Comparison of ENCODE assay signal across 10 mouse cellular contexts in the genomic region with DNA sequence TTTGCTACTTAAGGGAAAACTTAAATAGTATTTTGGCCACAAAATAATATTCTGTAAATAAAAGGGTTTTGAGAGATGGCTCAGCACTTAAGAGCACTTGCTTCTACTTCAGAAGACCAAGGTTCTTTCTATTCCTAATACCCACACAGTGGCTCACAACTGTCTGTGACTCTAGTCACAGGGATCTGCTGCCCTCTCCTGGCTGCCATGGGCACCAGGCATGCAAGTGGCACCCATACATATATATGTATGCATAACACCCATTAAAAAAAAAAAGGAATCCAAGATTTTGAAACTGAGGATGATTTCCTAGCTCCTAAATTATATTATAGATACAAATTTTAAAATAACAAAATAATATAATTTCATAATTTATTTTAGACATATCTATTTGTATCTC. TPM values are rescaled to one million over a fixed set of nuclear protein-coding genes. Genes with fewer than 3 reads are reported as not detected.
DNase-seq lines count a peak whose midpoint lies in the region; ATAC-seq and TF ChIP-seq lines count a peak whose summit lies in the region.
"Had no signal": no experiment of that assay in that cellular context is flagged by ENCODE, and none has a peak within 500 bp of the region (broad histone marks: within the 10 kb centered on the region; RNA-seq: fewer than 3 reads in every experiment).

No protein-coding gene starts in this region.

- H3K9me3 ChIP-seq in lung, embryonic 14.5 days (ENCODE audit: low read depth, low read length) = no peaks in the 10 kb centered on the region
- no peaks in the 10 kb centered on the region for H3K9me3 ChIP-seq in stomach, postnatal 0 days (ENCODE audit: control insufficient read depth, low read length)

- H3K4me3 ChIP-seq in gastrocnemius, adult 2 months = no peak overlapping the region
- H3K4me3 ChIP-seq in spleen, adult 2 months (ENCODE audit: extremely low read depth, insufficient read depth, insufficient read length) = no peak overlapping the region
- H3K4me3 ChIP-seq in lung, embryonic 14.5 days (ENCODE audit: low read depth, low read length) = no peak overlapping the region
- no peak overlapping the region for H3K4me3 ChIP-seq in stomach, postnatal 0 days (ENCODE audit: low read depth, low read length)

- no peak overlapping the region for H3K4me2 ChIP-seq in lung, embryonic 14.5 days
- H3K4me2 ChIP-seq in stomach, postnatal 0 days (replicated peaks; ENCODE audit: low read depth) = no peak overlapping the region

- no peaks in the 10 kb centered on the region for H3K4me1 ChIP-seq in spleen, adult 2 months (ENCODE audit: control insufficient read depth, insufficient read depth, insufficient read length)
- no peaks in the 10 kb centered on the region for H3K4me1 ChIP-seq in lung, embryonic 14.5 days (ENCODE audit: insufficient read depth)
- no peaks in the 10 kb centered on the region for H3K4me1 ChIP-seq in stomach, postnatal 0 days (replicated peaks; ENCODE audit: control insufficient read depth, insufficient read depth)

- ATAC-seq in erythroid progenitor cell, adult 5-6 weeks (replicated peaks; ENCODE audit: low FRiP score, poor library complexity, severe bottlenecking) = 0 out of 2 replicates have a peak, but pooled peaks have one; percentile 54
- peak; percentile 63; the same call in 1 of the 2 replicates for ATAC-seq in lung, embryonic 14.5 days (ENCODE audit: insufficient read depth)
- ATAC-seq in stomach, postnatal 0 days (ENCODE audit: low FRiP score, low TSS enrichment) = no peak

- no peak overlapping the region for H3K27ac ChIP-seq in gastrocnemius, adult 2 months
- no peak overlapping the region for H3K27ac ChIP-seq in spleen, adult 2 months (ENCODE audit: insufficient read depth, low read length)
- no peak overlapping the region for H3K27ac ChIP-seq in lung, embryonic 14.5 days (ENCODE audit: low read depth)
- H3K27ac ChIP-seq in stomach, postnatal 0 days (replicated peaks) = no peak overlapping the region

- TF ChIP-seq EP300 in stomach, postnatal 0 days (optimal IDR thresholded peaks at IDR 0.05) = no peak

- no peak overlapping the region for H3K9ac ChIP-seq in lung, embryonic 14.5 days
- no peak overlapping the region for H3K9ac ChIP-seq in stomach, postnatal 0 days (ENCODE audit: low read length)

- peaks cover 23% of the 10 kb centered on the region for H3K36me3 ChIP-seq in spleen, adult 2 months (ENCODE audit: control insufficient read depth, insufficient read depth, low read length)
- peaks cover 59% of the 10 kb centered on the region for H3K36me3 ChIP-seq in lung, embryonic 14.5 days (ENCODE audit: insufficient read depth)
- H3K36me3 ChIP-seq in stomach, postnatal 0 days (ENCODE audit: control insufficient read depth, insufficient read depth, low read length) = peaks cover 6% of the 10 kb centered on the region

- peak; percentile 39 for DNase-seq in gastrocnemius, adult 2 months
- no peak for DNase-seq in gastrocnemius, postnatal 10 days
- peak; percentile 15 to 48 for DNase-seq in spleen, adult 2 months (ENCODE audit: low read depth in 1 of 2, low spot score in 2 of 2)
- DNase-seq in spleen, adult 12 weeks (ENCODE audit: low spot score) = no peak
- DNase-seq in lung, embryonic 14.5 days = peak; percentile 68
- DNase-seq in stomach, postnatal 0 days (ENCODE audit: low spot score) = peak; percentile 29
- no peak for DNase-seq in ovary, postnatal 10 days (ENCODE audit: low spot score)

- peak; percentile 69 for TF ChIP-seq CTCF in gastrocnemius, adult 2 months (IDR thresholded peaks at IDR 0.05)
- peak; percentile 60; the same call in 1 of the 2 replicates for TF ChIP-seq CTCF in spleen, adult 2 months (IDR thresholded peaks at IDR 0.05; ENCODE audit: extremely low read depth, insufficient read depth, insufficient read length, insufficient replicate concordance)
- peak; percentile 53 for TF ChIP-seq CTCF in lung, embryonic 14.5 days (IDR thresholded peaks at IDR 0.05; ENCODE audit: low read depth)
- peak; percentile 72 for TF ChIP-seq CTCF in stomach, postnatal 0 days (IDR thresholded peaks at IDR 0.05; ENCODE audit: low read depth)

- H3K27me3 ChIP-seq in spleen, adult 2 months (ENCODE audit: control insufficient read depth, insufficient read depth, low read length) = no peaks in the 10 kb centered on the region
- H3K27me3 ChIP-seq in lung, embryonic 14.5 days (ENCODE audit: insufficient read depth, low read length) = no peaks in the 10 kb centered on the region
- no peaks in the 10 kb centered on the region for H3K27me3 ChIP-seq in stomach, postnatal 0 days (ENCODE audit: control insufficient read depth, insufficient read depth, low read length)

- intact Hi-C loops in gastrocnemius, adult 2 months (cut with DNase I) = no loop called here

- no peak for TF ChIP-seq POLR2A in spleen, adult 2 months (IDR thresholded peaks at IDR 0.05; ENCODE audit: low read depth, low read length)

RNA-seq across cellular contexts. Expression of a gene that starts 10.8 kb away (rescaled TPM):
- 10 to 100 TPM; 18.1 to 20.5 TPM for total RNA-seq in gastrocnemius, adult 2 months (2021)
- total RNA-seq in gastrocnemius, postnatal 10 days (2021) = 10 to 100 TPM; 14.9 to 15.4 TPM
- 20.3 and 24.3 TPM in 2 replicates for polyA plus RNA-seq in spleen, adult 2 months (2012; rRNA removed)
- 6.5 and 18.4 TPM in 2 replicates for total RNA-seq in erythroid progenitor cell, adult 5-6 weeks (2015; ENCODE audit: low replicate concordance)
- 14.2 and 37.3 TPM in 2 replicates for total RNA-seq in erythroid progenitor cell, adult 5-6 weeks (2017; ENCODE audit: low replicate concordance)
- 6.0 and 6.9 TPM in 2 replicates for polyA plus RNA-seq in lung, embryonic 14.5 days (2014; fragmentation: Nextera tagmentation; extraction: Ambion mirVana)
- polyA plus RNA-seq in stomach, postnatal 0 days (2015; fragmentation: Nextera tagmentation; extraction: Ambion mirVana) = 3.7 and 4.3 TPM in 2 replicates

RNA-seq across cellular contexts. Expression of a gene that starts 11.3 kb away (rescaled TPM):
- 100 to 1,000 TPM; 125 to 155 TPM for total RNA-seq in gastrocnemius, adult 2 months (2021)
- 100 to 1,000 TPM; 128 to 132 TPM for total RNA-seq in gastrocnemius, postnatal 10 days (2021)
- 7.0 and 8.2 TPM in 2 replicates for polyA plus RNA-seq in spleen, adult 2 months (2012; rRNA removed)
- total RNA-seq in erythroid progenitor cell, adult 5-6 weeks (2015; ENCODE audit: low replicate concordance) = 139 and 171 TPM in 2 replicates
- total RNA-seq in erythroid progenitor cell, adult 5-6 weeks (2017; ENCODE audit: low replicate concordance) = 116 and 149 TPM in 2 replicates
- 193 and 204 TPM in 2 replicates for polyA plus RNA-seq in lung, embryonic 14.5 days (2014; fragmentation: Nextera tagmentation; extraction: Ambion mirVana)
- 130 and 138 TPM in 2 replicates for polyA plus RNA-seq in stomach, postnatal 0 days (2015; fragmentation: Nextera tagmentation; extraction: Ambion mirVana)

RNA-seq across cellular contexts. Expression of a gene that starts 36.1 kb away (rescaled TPM):
- total RNA-seq in gastrocnemius, adult 2 months (2021) = not detected
- not detected for total RNA-seq in gastrocnemius, postnatal 10 days (2021)
- not detected in 2 replicates for polyA plus RNA-seq in spleen, adult 2 months (2012; rRNA removed)
- not detected in 2 replicates for total RNA-seq in erythroid progenitor cell, adult 5-6 weeks (2015; ENCODE audit: low replicate concordance)
- not detected in 2 replicates for total RNA-seq in erythroid progenitor cell, adult 5-6 weeks (2017; ENCODE audit: low replicate concordance)
- 0.05 TPM in 1 of 2 replicates, not detected in the other for polyA plus RNA-seq in lung, embryonic 14.5 days (2014; fragmentation: Nextera tagmentation; extraction: Ambion mirVana)
- polyA plus RNA-seq in stomach, postnatal 0 days (2015; fragmentation: Nextera tagmentation; extraction: Ambion mirVana) = not detected in 2 replicates
- total RNA-seq: adrenal gland, adult 18-20 months; layer of hippocampus, adult 18-20 months had no signal

Comparison
In these comparisons a context has a peak if more than half of its experiments do, and no peak if none do; other contexts are left out.
1. DNase-seq: peak in gastrocnemius, adult 2 months (single experiment), spleen, adult 2 months (2 of 2), lung, embryonic 14.5 days (single experiment) and stomach, postnatal 0 days (single experiment); none in gastrocnemius, postnatal 10 days (single experiment), spleen, adult 12 weeks (single experiment) and ovary, postnatal 10 days (single experiment).
2. Peak in every context shown above with its lines, with median percentiles within 50 percentile points of each other: CTCF ChIP-seq.